Mouse (Mus musculus): Measurements from ENCODE around the gene Gm10577. TPM values are rescaled to one million over a fixed set of nuclear protein-coding genes. Genes with fewer than 3 reads are reported as not detected.

Gm10577 gene
- polyA plus RNA-seq, 1 experiment: not detected

DNA sequence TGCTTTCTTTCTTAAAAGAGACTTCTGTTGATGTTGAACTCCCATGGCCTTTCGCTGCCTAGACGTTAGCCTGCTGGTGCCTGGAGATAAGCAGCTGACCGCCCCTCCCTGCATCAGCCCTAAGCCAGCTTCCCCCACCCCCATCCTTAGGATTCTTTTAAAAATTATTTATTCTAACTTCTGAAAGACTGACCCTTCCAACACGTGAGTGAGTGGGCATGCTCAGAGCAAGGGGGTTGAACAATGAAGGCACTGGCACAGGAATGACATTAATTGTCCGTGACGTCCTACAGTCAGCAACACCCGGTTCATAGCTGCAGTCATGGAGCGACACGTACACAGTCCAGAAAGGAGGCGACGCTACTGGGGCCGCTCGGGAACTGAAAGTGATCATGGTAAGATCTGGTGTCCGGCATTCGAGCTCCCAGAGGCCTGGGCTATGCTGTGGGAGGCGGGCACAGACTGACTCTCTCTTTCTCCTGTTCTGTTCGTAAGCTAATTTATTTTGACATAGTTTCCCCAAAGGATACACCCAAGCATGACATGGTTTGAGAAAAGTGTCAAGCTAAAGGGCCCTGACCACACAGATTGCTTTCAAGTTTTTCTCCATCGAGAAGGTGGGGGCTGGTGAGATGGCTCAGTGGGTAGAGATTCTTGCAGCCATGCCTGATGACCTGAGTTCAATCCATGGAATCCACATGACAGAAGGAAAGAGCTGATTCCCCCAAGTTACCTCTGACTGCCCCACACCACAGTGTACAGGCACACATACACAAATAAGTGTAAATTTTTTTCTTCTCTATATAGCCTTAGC is 25.8 kb downstream of the Gm10577 start:
- no peak overlapping the region for H3K9ac ChIP-seq (ENCODE audit: low read depth, poor library complexity, severe bottlenecking)
- TF ChIP-seq EP300 (IDR thresholded peaks at IDR 0.05; ENCODE audit: insufficient read depth, low read depth, low read length): no peak
- no peak for TF ChIP-seq CTCF (IDR thresholded peaks at IDR 0.05; ENCODE audit: low read depth, low read length)
- TF ChIP-seq POLR2A (IDR thresholded peaks at IDR 0.05; ENCODE audit: insufficient read depth, low read length): no peak
- H3K4me1 ChIP-seq (ENCODE audit: control insufficient read depth, insufficient read depth, low read length): no peaks in the 10 kb centered on the region
- no peak overlapping the region for H3K27ac ChIP-seq (ENCODE audit: insufficient read depth, low read length)
- H3K9me3 ChIP-seq (replicated peaks; ENCODE audit: control insufficient read depth, insufficient read depth, low read length, poor library complexity, severe bottlenecking): no peaks in the 10 kb centered on the region
- H3K36me3 ChIP-seq (ENCODE audit: control insufficient read depth, insufficient read depth, low read length, poor library complexity, severe bottlenecking): no peaks in the 10 kb centered on the region
- no peaks in the 10 kb centered on the region for H3K27me3 ChIP-seq (ENCODE audit: control insufficient read depth, insufficient read depth, low read length, poor library complexity, severe bottlenecking)
- no peak overlapping the region for H3K4me3 ChIP-seq (ENCODE audit: low read depth, low read length)

DNA sequence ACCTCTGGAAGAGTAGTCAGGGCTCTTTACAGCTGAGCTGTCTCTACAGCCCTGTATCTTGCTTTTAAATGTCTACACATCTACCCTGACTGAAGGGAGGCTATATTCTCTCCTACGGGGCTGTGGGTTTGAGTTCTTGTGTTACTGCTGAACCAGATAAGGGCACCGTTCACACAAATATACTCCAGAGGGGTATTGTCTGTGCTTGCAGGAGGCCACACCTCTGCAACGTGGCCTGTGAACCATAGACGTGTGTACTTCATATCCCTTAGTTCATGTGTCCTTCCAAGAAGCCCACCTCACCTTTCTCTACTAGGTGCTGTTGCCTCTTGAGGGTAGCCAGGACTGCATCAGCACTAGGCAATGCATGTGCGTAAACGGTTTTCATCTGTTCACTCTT is 28.4 kb downstream of the Gm10577 start:
- no peak overlapping the region for H3K27ac ChIP-seq (ENCODE audit: insufficient read depth, low read length)
- H3K36me3 ChIP-seq (ENCODE audit: control insufficient read depth, insufficient read depth, low read length, poor library complexity, severe bottlenecking): no peaks in the 10 kb centered on the region
- no peak overlapping the region for H3K9ac ChIP-seq (ENCODE audit: low read depth, poor library complexity, severe bottlenecking)
- H3K9me3 ChIP-seq (replicated peaks; ENCODE audit: control insufficient read depth, insufficient read depth, low read length, poor library complexity, severe bottlenecking): no peaks in the 10 kb centered on the region
- no peaks in the 10 kb centered on the region for H3K27me3 ChIP-seq (ENCODE audit: control insufficient read depth, insufficient read depth, low read length, poor library complexity, severe bottlenecking)
- no peak for TF ChIP-seq CTCF (IDR thresholded peaks at IDR 0.05; ENCODE audit: low read depth, low read length)
- H3K4me3 ChIP-seq (ENCODE audit: low read depth, low read length): no peak overlapping the region
- no peaks in the 10 kb centered on the region for H3K4me1 ChIP-seq (ENCODE audit: control insufficient read depth, insufficient read depth, low read length)

DNA sequence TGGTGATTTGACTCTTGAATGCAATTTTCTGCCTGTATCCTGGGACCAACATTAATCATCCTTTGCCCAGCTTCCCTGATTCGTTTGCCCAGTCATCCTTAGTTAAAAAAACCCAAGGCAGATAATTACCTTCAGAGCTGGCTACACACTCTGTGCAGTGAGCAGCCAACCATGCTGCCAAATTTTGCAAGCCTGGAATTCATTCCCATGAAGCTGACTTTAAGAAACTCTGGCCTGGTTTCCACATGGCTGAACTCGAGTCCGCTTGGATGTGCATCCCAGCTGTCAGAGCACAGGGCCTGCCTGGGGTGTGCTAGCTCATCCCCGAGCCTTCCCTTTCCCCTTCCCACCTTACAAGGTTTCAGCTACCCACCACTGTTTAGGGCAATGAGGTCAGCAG is 29.5 kb downstream of the Gm10577 start:
- Histone ChIP-seq H3K36me3 (ENCODE audit: control insufficient read depth, insufficient read depth, low read length, poor library complexity, severe bottlenecking) (no peaks in the 10 kb centered on the region), H3K27ac (ENCODE audit: insufficient read depth, low read length) (no peak overlapping the region)

DNA sequence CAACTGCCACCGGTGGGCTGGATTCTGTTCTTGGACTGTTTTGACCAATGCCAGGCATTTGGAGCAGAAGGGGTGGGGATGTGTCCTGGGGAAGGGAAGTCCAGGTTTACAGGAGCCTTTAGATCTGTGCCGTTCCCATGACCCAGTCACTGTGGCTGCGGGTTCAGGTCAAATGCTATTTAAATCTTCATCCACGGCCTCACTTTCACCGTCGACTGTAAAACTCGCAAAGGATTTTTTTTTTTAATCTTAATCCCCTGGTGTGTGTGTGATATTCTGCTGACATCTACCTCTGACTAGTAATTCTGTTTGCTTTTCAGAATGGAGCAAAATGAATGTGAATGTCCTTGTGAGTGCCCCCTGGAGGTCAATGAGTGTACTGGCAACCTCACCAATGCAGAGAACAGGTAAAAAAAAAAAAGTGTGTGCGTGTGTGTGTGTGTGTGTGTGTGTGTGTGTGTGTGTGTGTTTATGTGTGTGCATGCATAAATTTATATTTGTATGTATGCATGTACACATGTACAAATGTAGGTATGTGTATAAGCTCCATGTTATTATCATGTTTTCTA is 32.2 kb downstream of the Gm10577 start:
- Histone ChIP-seq H3K27me3 (ENCODE audit: control insufficient read depth, insufficient read depth, low read length, poor library complexity, severe bottlenecking) (no peaks in the 10 kb centered on the region), H3K27ac (ENCODE audit: insufficient read depth, low read length) (no peak overlapping the region), H3K9ac (ENCODE audit: low read depth, poor library complexity, severe bottlenecking) (no peak overlapping the region), H3K36me3 (ENCODE audit: control insufficient read depth, insufficient read depth, low read length, poor library complexity, severe bottlenecking) (no peaks in the 10 kb centered on the region), H3K4me1 (ENCODE audit: control insufficient read depth, insufficient read depth, low read length) (no peaks in the 10 kb centered on the region), H3K9me3 (replicated peaks; ENCODE audit: control insufficient read depth, insufficient read depth, low read length, poor library complexity, severe bottlenecking) (no peaks in the 10 kb centered on the region), H3K4me3 (ENCODE audit: low read depth, low read length) (no peak overlapping the region)
- no peak for TF ChIP-seq CTCF (IDR thresholded peaks at IDR 0.05; ENCODE audit: low read depth, low read length)
- TF ChIP-seq EP300 (IDR thresholded peaks at IDR 0.05; ENCODE audit: insufficient read depth, low read depth, low read length): no peak
- TF ChIP-seq POLR2A (IDR thresholded peaks at IDR 0.05; ENCODE audit: insufficient read depth, low read length): no peak

More for the DNA sequence above, 29.5 kb downstream of the Gm10577 start:
- H3K4me1 ChIP-seq (ENCODE audit: control insufficient read depth, insufficient read depth, low read length): no peaks in the 10 kb centered on the region
- H3K9ac ChIP-seq (ENCODE audit: low read depth, poor library complexity, severe bottlenecking): no peak overlapping the region
- no peak overlapping the region for H3K4me3 ChIP-seq (ENCODE audit: low read depth, low read length)
- no peaks in the 10 kb centered on the region for H3K9me3 ChIP-seq (replicated peaks; ENCODE audit: control insufficient read depth, insufficient read depth, low read length, poor library complexity, severe bottlenecking)
- TF ChIP-seq EP300 (IDR thresholded peaks at IDR 0.05; ENCODE audit: insufficient read depth, low read depth, low read length): no peak
- no peak for TF ChIP-seq POLR2A (IDR thresholded peaks at IDR 0.05; ENCODE audit: insufficient read depth, low read length)
- TF ChIP-seq CTCF (IDR thresholded peaks at IDR 0.05; ENCODE audit: low read depth, low read length): no peak
- no peaks in the 10 kb centered on the region for H3K27me3 ChIP-seq (ENCODE audit: control insufficient read depth, insufficient read depth, low read length, poor library complexity, severe bottlenecking)

DNA sequence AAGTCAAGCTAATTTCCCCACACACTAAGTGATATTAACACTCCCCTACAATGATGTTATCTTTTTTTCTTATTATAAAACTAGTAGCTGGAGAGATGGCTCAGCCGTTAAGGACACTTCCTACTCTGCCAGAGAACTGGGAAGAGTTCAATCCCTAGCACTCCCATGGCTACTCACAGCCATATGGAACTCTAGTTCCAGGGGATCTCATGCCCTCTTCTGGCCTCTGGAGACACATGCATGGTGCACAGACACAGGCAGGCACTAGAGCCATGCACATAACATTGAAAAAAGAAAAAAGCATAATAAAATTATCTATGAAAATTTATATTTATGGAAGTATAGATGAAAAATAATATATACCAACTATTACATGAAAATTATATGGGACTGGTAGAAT is 33.3 kb downstream of the Gm10577 start:
- H3K27me3 ChIP-seq (ENCODE audit: control insufficient read depth, insufficient read depth, low read length, poor library complexity, severe bottlenecking): no peaks in the 10 kb centered on the region
- no peak overlapping the region for H3K4me3 ChIP-seq (ENCODE audit: low read depth, low read length)
- H3K9ac ChIP-seq (ENCODE audit: low read depth, poor library complexity, severe bottlenecking): no peak overlapping the region
- H3K36me3 ChIP-seq (ENCODE audit: control insufficient read depth, insufficient read depth, low read length, poor library complexity, severe bottlenecking): no peaks in the 10 kb centered on the region
- no peak overlapping the region for H3K27ac ChIP-seq (ENCODE audit: insufficient read depth, low read length)
- H3K9me3 ChIP-seq (replicated peaks; ENCODE audit: control insufficient read depth, insufficient read depth, low read length, poor library complexity, severe bottlenecking): no peaks in the 10 kb centered on the region
- no peaks in the 10 kb centered on the region for H3K4me1 ChIP-seq (ENCODE audit: control insufficient read depth, insufficient read depth, low read length)
- TF ChIP-seq EP300 (IDR thresholded peaks at IDR 0.05; ENCODE audit: insufficient read depth, low read depth, low read length) (no peak), CTCF (IDR thresholded peaks at IDR 0.05; ENCODE audit: low read depth, low read length) (peak; percentile 39), POLR2A (IDR thresholded peaks at IDR 0.05; ENCODE audit: insufficient read depth, low read length) (no peak)

DNA sequence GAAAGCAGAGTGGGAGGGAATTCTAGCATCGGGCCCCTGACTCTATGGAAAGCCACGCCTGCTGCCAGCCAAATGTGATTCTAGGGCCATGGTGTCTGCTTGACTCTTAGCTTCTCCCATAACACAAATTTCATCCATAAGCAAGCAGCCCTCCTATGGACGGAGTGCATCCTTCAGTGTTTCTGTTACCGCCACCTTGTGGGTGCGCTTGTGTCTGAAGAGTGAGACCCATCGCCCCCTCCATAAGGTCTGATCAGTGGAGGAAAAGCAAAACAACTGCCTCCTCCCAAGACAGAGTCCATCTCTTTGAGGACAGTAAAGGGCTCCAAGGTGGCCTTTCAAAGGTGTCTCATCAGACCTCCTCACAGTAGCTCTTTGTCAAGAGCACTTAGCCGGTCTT is 43.0 kb downstream of the Gm10577 start:
- H3K4me3 ChIP-seq (ENCODE audit: low read depth, low read length): no peak overlapping the region
- TF ChIP-seq CTCF (IDR thresholded peaks at IDR 0.05; ENCODE audit: low read depth, low read length) (peak; percentile 42), POLR2A (IDR thresholded peaks at IDR 0.05; ENCODE audit: insufficient read depth, low read length) (no peak)
- H3K9ac ChIP-seq (ENCODE audit: low read depth, poor library complexity, severe bottlenecking): no peak overlapping the region
- H3K27me3 ChIP-seq (ENCODE audit: control insufficient read depth, insufficient read depth, low read length, poor library complexity, severe bottlenecking): no peaks in the 10 kb centered on the region
- H3K4me1 ChIP-seq (ENCODE audit: control insufficient read depth, insufficient read depth, low read length): no peaks in the 10 kb centered on the region
- H3K36me3 ChIP-seq (ENCODE audit: control insufficient read depth, insufficient read depth, low read length, poor library complexity, severe bottlenecking): no peaks in the 10 kb centered on the region
- no peaks in the 10 kb centered on the region for H3K9me3 ChIP-seq (replicated peaks; ENCODE audit: control insufficient read depth, insufficient read depth, low read length, poor library complexity, severe bottlenecking)
- H3K27ac ChIP-seq (ENCODE audit: insufficient read depth, low read length): no peak overlapping the region
